Mouse (Mus musculus): Measurements from ENCODE around the gene Fibp. TPM values are rescaled to one million over a fixed set of nuclear protein-coding genes. Genes with fewer than 3 reads are reported as not detected.

Gene Fibp
- total RNA-seq, 2 experiments from 2014 or later = 85.5 to 86.3 TPM

Other genes starting within 250 kb of the Fibp start
- gene Pacs1, start 187.5 kb upstream of the Fibp start, total RNA-seq (2021) = 10 to 100 TPM; 52.5 to 55.0 TPM
- gene Sf3b2, start 165.2 kb upstream of the Fibp start, total RNA-seq (2021) = 100 to 1,000 TPM; 204 to 205 TPM
- gene Gal3st3, start 162.3 kb upstream of the Fibp start, total RNA-seq (2021) = 100 to 1,000 TPM; 110 TPM
- not detected for gene Catsper1, start 124.9 kb upstream of the Fibp start, total RNA-seq (2021)
- gene Cst6, start 111.0 kb upstream of the Fibp start, total RNA-seq (2021) = 1 to 10 TPM; 7.3 to 7.7 TPM
- gene Eif1ad, start 93.9 kb upstream of the Fibp start, total RNA-seq (2021) = 10 to 100 TPM; 20.6 to 21.3 TPM
- 10 to 100 TPM; 80.9 to 90.9 TPM for gene Banf1, start 93.4 kb upstream of the Fibp start, total RNA-seq (2021)
- 100 to 1,000 TPM in 1 of 2 experiments, 10 to 100 TPM in 1; 97.9 to 104 TPM for gene Sart1, start 71.9 kb upstream of the Fibp start, total RNA-seq (2021)
- not detected for gene Tsga10ip, start 58.1 kb upstream of the Fibp start, total RNA-seq (2021)
- 100 to 1,000 TPM; 291 to 298 TPM for gene Drap1, start 35.6 kb upstream of the Fibp start, total RNA-seq (2021)
- gene AI837181, start 35.5 kb upstream of the Fibp start, total RNA-seq (2021) = 10 to 100 TPM; 66.4 to 69.8 TPM
- gene Fosl1, start 13.1 kb upstream of the Fibp start, total RNA-seq (2021) = not detected
- 10 to 100 TPM; 34.8 to 38.3 TPM for gene Ccdc85b, start 2.7 kb upstream of the Fibp start, total RNA-seq (2021)
- not detected for gene Ctsw, start 7.9 kb downstream of the Fibp start, total RNA-seq (2021)
- 10 to 100 TPM; 10.9 to 12.4 TPM for gene Efemp2, start 13.3 kb downstream of the Fibp start, total RNA-seq (2021)
- 10 to 100 TPM; 37.6 to 39.3 TPM for gene Mus81, start 27.8 kb downstream of the Fibp start, total RNA-seq (2021)
- gene Cfl1, start 29.8 kb downstream of the Fibp start, total RNA-seq (2021) = 1,000 to 10,000 TPM; 1,234 to 1,394 TPM
- gene 1700020D05Rik, start 43.2 kb downstream of the Fibp start, total RNA-seq (2021) = 1 to 10 TPM; 5.4 to 8.8 TPM
- gene Snx32, start 49.9 kb downstream of the Fibp start, total RNA-seq (2021) = 10 to 100 TPM; 80.5 to 83.5 TPM
- not detected for gene Ovol1, start 100.0 kb downstream of the Fibp start, total RNA-seq (2021)
- 1 to 10 TPM; 5.8 to 7.0 TPM for gene Ap5b1, start 107.4 kb downstream of the Fibp start, total RNA-seq (2021)
- gene Rnaseh2c, start 141.3 kb downstream of the Fibp start, total RNA-seq (2021) = 10 to 100 TPM; 80.2 to 88.0 TPM
- gene Kat5, start 149.6 kb downstream of the Fibp start, total RNA-seq (2021) = 10 to 100 TPM; 80.1 to 91.1 TPM
- 10 to 100 TPM; 17.2 to 17.7 TPM for gene Rela, start 176.9 kb downstream of the Fibp start, total RNA-seq (2021)
- gene Sipa1, start 203.1 kb downstream of the Fibp start, total RNA-seq (2021) = 10 to 100 TPM; 16.6 to 18.0 TPM
- gene Map3k11, start 228.1 kb downstream of the Fibp start, total RNA-seq (2021) = 10 to 100 TPM; 17.8 to 18.6 TPM
- 10 to 100 TPM; 61.9 to 68.5 TPM for gene Pcnx3, start 228.3 kb downstream of the Fibp start, total RNA-seq (2021)
- not detected for gene Kcnk7, start 243.8 kb downstream of the Fibp start, total RNA-seq (2021)